Mouse (Mus musculus): Measurements from ENCODE around the gene Vps26c. TPM values are rescaled to one million over a fixed set of nuclear protein-coding genes. Genes with fewer than 3 reads are reported as not detected.

The Vps26c gene
- polyA plus RNA-seq, 1 experiment from 2014 or later, result 72.4 TPM

Other genes with a start within 250 kb of the Vps26c start
- 9.2 and 9.8 TPM in 2 replicates for gene Hlcs, start 213.3 kb downstream of the Vps26c start, polyA plus RNA-seq (2015; fragmentation: Nextera tagmentation; extraction: Ambion mirVana)
- 1.2 and 1.3 TPM in 2 replicates for gene Ripply3, start 198.4 kb downstream of the Vps26c start, polyA plus RNA-seq (2015; fragmentation: Nextera tagmentation; extraction: Ambion mirVana)
- gene Ttc3, start 156.2 kb downstream of the Vps26c start, polyA plus RNA-seq (2015; fragmentation: Nextera tagmentation; extraction: Ambion mirVana), result 803 and 871 TPM in 2 replicates
- gene Pigp, start 155.0 kb downstream of the Vps26c start, polyA plus RNA-seq (2015; fragmentation: Nextera tagmentation; extraction: Ambion mirVana), result 134 and 157 TPM in 2 replicates
- gene Dyrk1a, start 43.2 kb upstream of the Vps26c start, polyA plus RNA-seq (2015; fragmentation: Nextera tagmentation; extraction: Ambion mirVana), result 11.7 and 12.7 TPM in 2 replicates

Data from midbrain, embryonic 13.5 days (tissue).